Mouse (Mus musculus) testis, adult 2 months (tissue): Measurements from ENCODE around the gene Vwa8. TPM values are rescaled to one million over a fixed set of nuclear protein-coding genes. Genes with fewer than 3 reads are reported as not detected.

Source experiments
- H3K27ac ChIP-seq: fragments of 200-500 bp; 2 replicates; pipeline ENCODE4 v1.5.1; 2012; ENCODE audit warnings: low read depth, low read length; ENCODE audit not compliant: control insufficient read depth, insufficient read depth
- H3K27me3 ChIP-seq: fragments of 200-500 bp; 2 replicates; pipeline ENCODE4 v1.6.1; 2012; ENCODE audit warnings: mild to moderate bottlenecking, low read length, moderate library complexity; ENCODE audit not compliant: control insufficient read depth, insufficient read depth
- H3K36me3 ChIP-seq: fragments of 200-500 bp; 2 replicates; pipeline ENCODE4 v1.6.1; 2012; ENCODE audit warnings: mild to moderate bottlenecking, low read length; ENCODE audit not compliant: control insufficient read depth, insufficient read depth
- H3K4me1 ChIP-seq: fragments of 200-500 bp; 2 replicates; pipeline ENCODE4 v1.6.1; 2012; ENCODE audit warnings: low read length; ENCODE audit not compliant: control insufficient read depth, insufficient read depth
- H3K4me3 ChIP-seq: fragments of 200-500 bp; 2 replicates; pipeline ENCODE4 v1.5.1; 2012; ENCODE audit warnings: low read depth, mild to moderate bottlenecking, low read length, moderate library complexity, mixed read lengths; ENCODE audit not compliant: control insufficient read depth
- CTCF ChIP-seq: fragments of 200-500 bp; IDR thresholded peaks from 2 replicates; pipeline ENCODE4 v1.5.1; 2012; ENCODE audit warnings: low read depth, mild to moderate bottlenecking, inconsistent platforms, low read length, moderate library complexity; ENCODE audit not compliant: control insufficient read depth, insufficient read depth, insufficient replicate concordance
- POLR2A ChIP-seq: fragments of 200-500 bp; IDR thresholded peaks from 2 replicates; pipeline ENCODE4 v1.6.1; 2012; ENCODE audit warnings: low read depth, mild to moderate bottlenecking, inconsistent platforms, low read length, moderate library complexity; ENCODE audit not compliant: control insufficient read depth
- polyA plus RNA-seq: library from polyadenylated mRNA; depleted of rRNA; stranded (reverse); fragments of >200 nt; gene quantifications from 2 replicates; pipeline ENCODE4 v1.2.3, GENCODE M21; 2012

The Vwa8 gene
- polyA plus RNA-seq, 1 experiment = 15.6 TPM

DNA sequence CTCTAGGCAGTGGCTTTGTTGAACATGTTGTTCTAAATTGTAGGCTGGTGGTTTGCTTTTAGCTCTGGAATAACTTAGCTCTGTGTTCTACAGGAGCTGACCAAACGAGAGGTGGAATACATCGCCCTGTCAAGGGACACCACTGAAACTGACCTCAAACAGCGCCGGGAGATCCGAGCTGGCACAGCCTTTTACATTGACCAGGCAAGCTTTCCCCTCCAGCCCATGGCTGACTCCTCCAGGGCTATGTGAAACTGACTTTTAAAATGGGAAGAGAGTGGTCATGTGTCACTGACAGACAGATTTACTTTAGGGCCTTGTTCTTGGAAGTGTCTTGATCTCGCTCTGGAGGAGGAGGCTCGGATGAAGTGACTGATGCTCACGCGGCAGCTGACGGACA lies 63.2 kb downstream of the Vwa8 start:
- H3K4me3 ChIP-seq = no peak overlapping the region
- no peaks in the 10 kb centered on the region for H3K27me3 ChIP-seq
- no peaks in the 10 kb centered on the region for H3K36me3 ChIP-seq
- no peak overlapping the region for H3K27ac ChIP-seq
- no peak for TF ChIP-seq POLR2A
- no peak for TF ChIP-seq CTCF
- H3K4me1 ChIP-seq = no peaks in the 10 kb centered on the region

- no peaks in the 10 kb centered on the region for H3K27me3 ChIP-seq
- H3K27ac ChIP-seq = no peak overlapping the region
- H3K36me3 ChIP-seq = no peaks in the 10 kb centered on the region
- TF ChIP-seq CTCF = no peak
- no peak for TF ChIP-seq POLR2A
- H3K4me1 ChIP-seq = no peaks in the 10 kb centered on the region
- no peak overlapping the region for H3K4me3 ChIP-seq
Measured at GRCm38 (mm10) chr14:78914180-78914579, 65.3 kb downstream of the Vwa8 start.

DNA sequence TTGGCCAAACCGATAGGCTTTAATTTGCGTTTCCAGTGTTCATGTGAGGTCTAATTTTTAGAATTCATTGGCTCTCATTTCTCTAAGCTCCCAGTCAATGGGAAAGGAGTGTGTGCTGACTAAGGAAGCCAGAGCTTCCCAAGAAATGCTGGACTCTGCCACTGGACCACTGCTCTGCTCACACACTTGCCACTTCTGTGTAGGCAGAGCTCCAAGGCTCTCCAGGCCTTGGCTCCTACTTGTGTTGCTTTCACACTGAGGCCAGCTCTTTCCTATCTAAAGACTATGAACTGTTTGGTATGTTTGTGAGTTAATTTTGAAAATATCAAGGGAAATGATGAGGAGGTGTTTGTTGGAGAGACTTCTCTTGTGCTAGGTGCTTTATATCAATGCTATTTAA lies 67.8 kb downstream of the Vwa8 start:
- no peaks in the 10 kb centered on the region for H3K27me3 ChIP-seq
- H3K4me3 ChIP-seq = no peak overlapping the region
- no peak overlapping the region for H3K27ac ChIP-seq
- TF ChIP-seq CTCF (no peak), POLR2A (no peak)
- no peaks in the 10 kb centered on the region for H3K36me3 ChIP-seq
- no peaks in the 10 kb centered on the region for H3K4me1 ChIP-seq

GRCm38 (mm10) chr14:78921219-78921618 lies 72.4 kb downstream of the Vwa8 start:
- no peak overlapping the region for H3K4me3 ChIP-seq
- H3K27ac ChIP-seq = no peak overlapping the region
- no peaks in the 10 kb centered on the region for H3K27me3 ChIP-seq
- H3K36me3 ChIP-seq = peaks cover 2% of the 10 kb centered on the region; the same call in 1 of the 2 replicates
- H3K4me1 ChIP-seq = no peaks in the 10 kb centered on the region
- TF ChIP-seq CTCF (no peak), POLR2A (no peak)

DNA sequence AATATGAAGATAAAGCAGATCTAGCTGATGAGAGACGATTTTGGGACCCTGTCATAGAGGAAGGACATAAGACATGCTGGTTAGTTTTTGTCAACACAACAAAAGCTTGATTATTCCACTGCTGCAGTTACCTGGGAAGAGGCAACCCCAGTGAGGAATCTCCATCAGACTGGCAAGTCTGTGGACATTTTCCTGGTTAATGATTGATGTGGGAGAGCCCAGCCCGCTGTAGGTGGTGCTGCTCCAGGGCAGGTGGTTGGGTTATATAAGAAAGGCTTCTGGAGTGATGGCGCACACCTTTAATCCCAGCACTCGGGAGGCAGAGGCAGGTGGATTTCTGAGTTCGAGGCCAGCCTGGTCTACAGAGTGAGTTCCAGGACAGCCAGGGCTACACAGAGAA lies 74.8 kb downstream of the Vwa8 start:
- H3K27ac ChIP-seq = no peak overlapping the region
- TF ChIP-seq POLR2A (no peak), CTCF (no peak)
- no peaks in the 10 kb centered on the region for H3K27me3 ChIP-seq
- no peaks in the 10 kb centered on the region for H3K4me1 ChIP-seq
- no peak overlapping the region for H3K4me3 ChIP-seq
- peaks cover 2% of the 10 kb centered on the region; the same call in 1 of the 2 replicates for H3K36me3 ChIP-seq

GRCm38 (mm10) chr14:78924755-78925537 lies 76.1 kb downstream of the Vwa8 start:
- Histone ChIP-seq H3K36me3 (peaks cover 2% of the 10 kb centered on the region; the same call in 1 of the 2 replicates), H3K4me1 (no peaks in the 10 kb centered on the region), H3K4me3 (no peak overlapping the region), H3K27ac (no peak overlapping the region), H3K27me3 (no peaks in the 10 kb centered on the region)
- TF ChIP-seq POLR2A (no peak), CTCF (no peak)

- no peak overlapping the region for H3K27ac ChIP-seq
- H3K27me3 ChIP-seq = no peaks in the 10 kb centered on the region
- H3K36me3 ChIP-seq = no peaks in the 10 kb centered on the region
- no peak overlapping the region for H3K4me3 ChIP-seq
- no peaks in the 10 kb centered on the region for H3K4me1 ChIP-seq
- no peak for TF ChIP-seq POLR2A
- no peak for TF ChIP-seq CTCF
Measured at GRCm38 (mm10) chr14:78932094-78932493, 83.2 kb downstream of the Vwa8 start.

DNA sequence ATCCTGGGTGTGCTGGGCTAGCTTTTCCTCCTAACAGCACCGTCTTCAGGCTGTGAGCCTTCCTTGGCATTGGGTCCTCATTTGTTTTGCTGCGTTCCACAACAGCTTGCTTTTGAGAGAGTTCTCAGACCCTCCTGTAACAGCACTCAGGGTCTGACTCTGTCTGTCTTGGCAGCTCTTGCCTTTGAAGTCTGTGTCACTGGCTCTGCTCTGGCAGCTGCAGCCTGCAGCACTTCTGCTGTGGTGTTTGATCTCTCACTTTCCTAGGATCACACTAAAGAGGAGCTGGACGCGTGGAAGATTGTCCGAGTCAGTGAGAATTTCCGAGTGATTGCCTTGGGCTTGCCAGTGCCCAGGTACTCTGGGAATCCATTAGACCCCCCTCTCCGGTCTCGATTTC lies 84.5 kb downstream of the Vwa8 start:
- no peak overlapping the region for H3K27ac ChIP-seq
- TF ChIP-seq CTCF = no peak
- TF ChIP-seq POLR2A = no peak
- no peaks in the 10 kb centered on the region for H3K4me1 ChIP-seq
- no peaks in the 10 kb centered on the region for H3K27me3 ChIP-seq
- H3K36me3 ChIP-seq = no peaks in the 10 kb centered on the region
- no peak overlapping the region for H3K4me3 ChIP-seq
